Mouse (Mus musculus) megakaryocyte, embryonic 14.5 days (primary cell): ENCODE measurements around the gene Gm49395. TPM values are rescaled to one million over a fixed set of nuclear protein-coding genes. Genes with fewer than 3 reads are reported as not detected.

Experiments
- H3K27me3 ChIP-seq: replicated peaks from 2 replicates; pipeline ENCODE3; 2012; ENCODE audit warnings: inconsistent platforms
- H3K36me3 ChIP-seq: replicated peaks from 2 replicates; pipeline ENCODE3; 2012; ENCODE audit warnings: low read length, inconsistent platforms, mixed read lengths
- H3K4me1 ChIP-seq: 2 replicates; pipeline ENCODE4 v1.6.1; 2012; ENCODE audit warnings: inconsistent platforms
- H3K4me3 ChIP-seq: replicated peaks from 2 replicates; pipeline ENCODE3; 2012; ENCODE audit warnings: moderate library complexity, mild to moderate bottlenecking, inconsistent platforms
- H3K9me3 ChIP-seq: 2 replicates; pipeline ENCODE4 v1.6.1; 2012; ENCODE audit warnings: inconsistent platforms
- FLI1 ChIP-seq: IDR thresholded peaks from 2 replicates; pipeline ENCODE4 v1.6.1; 2012; ENCODE audit warnings: low read length, inconsistent platforms, mixed read lengths
- GATA1 ChIP-seq: IDR thresholded peaks from 3 replicates; pipeline ENCODE4 v1.6.1; 2012; ENCODE audit warnings: mixed read lengths, low read length, inconsistent platforms, borderline replicate concordance
- polyA plus RNA-seq: library from polyadenylated mRNA; stranded (reverse); fragments of >175 nt; gene quantifications from 2 replicates; pipeline ENCODE4 v1.2.3, GENCODE M21; 2012; ENCODE audit warnings: low replicate concordance; ENCODE audit not compliant: insufficient read depth

Gm49395 gene
- polyA plus RNA-seq, 1 experiment, result 7.0 TPM

- peaks cover 14% of the 10 kb centered on the region for H3K4me1 ChIP-seq
- no peak for TF ChIP-seq FLI1
- TF ChIP-seq GATA1, result no peak
- peaks cover 10% of the 10 kb centered on the region for H3K9me3 ChIP-seq
- peaks cover 31% of the 10 kb centered on the region for H3K27me3 ChIP-seq
- no peaks in the 10 kb centered on the region for H3K36me3 ChIP-seq
- peak overlapping the region; percentile 93 for H3K4me3 ChIP-seq
Measured at GRCm38 (mm10) chr13:115100381-115101177, 1.1 kb downstream of the Gm49395 start.

- peaks cover 31% of the 10 kb centered on the region for H3K27me3 ChIP-seq
- H3K4me1 ChIP-seq, result peaks cover 14% of the 10 kb centered on the region
- H3K4me3 ChIP-seq, result no peak overlapping the region
- TF ChIP-seq FLI1, result no peak
- TF ChIP-seq GATA1, result no peak
- H3K9me3 ChIP-seq, result peaks cover 10% of the 10 kb centered on the region
- H3K36me3 ChIP-seq, result no peaks in the 10 kb centered on the region
Measured at GRCm38 (mm10) chr13:115099381-115099780, 2.3 kb downstream of the Gm49395 start.

- TF ChIP-seq GATA1, result no peak
- TF ChIP-seq FLI1, result no peak
- Histone ChIP-seq H3K4me1 (peaks cover 14% of the 10 kb centered on the region), H3K27me3 (peaks cover 27% of the 10 kb centered on the region), H3K36me3 (no peaks in the 10 kb centered on the region), H3K4me3 (no peak overlapping the region), H3K9me3 (0 out of 2 replicates have a peak, but pooled peaks cover 3% of the 10 kb centered on the region)
Measured at GRCm38 (mm10) chr13:115098227-115098626, 3.5 kb downstream of the Gm49395 start.

- Histone ChIP-seq H3K4me3 (no peak overlapping the region), H3K27me3 (peaks cover 23% of the 10 kb centered on the region), H3K4me1 (peaks cover 11% of the 10 kb centered on the region), H3K36me3 (no peaks in the 10 kb centered on the region), H3K9me3 (no peaks in the 10 kb centered on the region)
- TF ChIP-seq FLI1, result no peak
- no peak for TF ChIP-seq GATA1
Measured at GRCm38 (mm10) chr13:115096965-115097364, 4.8 kb downstream of the Gm49395 start.

- no peaks in the 10 kb centered on the region for H3K36me3 ChIP-seq
- peaks cover 15% of the 10 kb centered on the region for H3K27me3 ChIP-seq
- no peaks in the 10 kb centered on the region for H3K9me3 ChIP-seq
- H3K4me1 ChIP-seq, result peaks cover 4% of the 10 kb centered on the region
- TF ChIP-seq GATA1 (no peak), FLI1 (no peak)
- no peak overlapping the region for H3K4me3 ChIP-seq
Measured at GRCm38 (mm10) chr13:115096216-115096615, 5.5 kb downstream of the Gm49395 start.

GRCm38 (mm10) chr13:115095392-115095791 lies 6.3 kb downstream of the Gm49395 start:
- Histone ChIP-seq H3K9me3 (no peaks in the 10 kb centered on the region), H3K27me3 (peaks cover 7% of the 10 kb centered on the region), H3K4me3 (no peak overlapping the region), H3K36me3 (no peaks in the 10 kb centered on the region), H3K4me1 (peaks cover 5% of the 10 kb centered on the region)
- no peak for TF ChIP-seq FLI1
- TF ChIP-seq GATA1, result no peak

- peaks cover 30% of the 10 kb centered on the region for H3K4me1 ChIP-seq
- H3K36me3 ChIP-seq, result peaks cover 21% of the 10 kb centered on the region
- TF ChIP-seq GATA1, result no peak
- no peak for TF ChIP-seq FLI1
- no peaks in the 10 kb centered on the region for H3K9me3 ChIP-seq
- no peaks in the 10 kb centered on the region for H3K27me3 ChIP-seq
- H3K4me3 ChIP-seq, result no peak overlapping the region
Measured at GRCm38 (mm10) chr13:115091511-115091910, 10.2 kb downstream of the Gm49395 start.

GRCm38 (mm10) chr13:115090977-115091445 lies 10.7 kb downstream of the Gm49395 start:
- Histone ChIP-seq H3K4me3 (peak overlapping the region; percentile 99), H3K4me1 (peaks cover 35% of the 10 kb centered on the region)
- TF ChIP-seq FLI1 (no peak), GATA1 (no peak)

GRCm38 (mm10) chr13:115090069-115090976 lies 11.4 kb downstream of the Gm49395 start, which contains the start of gene Pelo:
Gene Pelo, minus strand, starts transcription at chr13:115090186.
- Histone ChIP-seq H3K4me1 (peaks cover 38% of the 10 kb centered on the region), H3K9me3 (no peaks in the 10 kb centered on the region), H3K4me3 (peak within 1 kb of the TSS; percentile 99), H3K27me3 (no peaks in the 10 kb centered on the region), H3K36me3 (peaks cover 26% of the 10 kb centered on the region)
- TF ChIP-seq GATA1 (no peak), FLI1 (no peak)

More at GRCm38 (mm10) chr13:115090977-115091445, 10.7 kb downstream of the Gm49395 start:
- Histone ChIP-seq H3K9me3 (no peaks in the 10 kb centered on the region), H3K36me3 (peaks cover 24% of the 10 kb centered on the region), H3K27me3 (no peaks in the 10 kb centered on the region)
